Mouse (Mus musculus): ENCODE data around the gene Rpp25l. TPM values are rescaled to one million over a fixed set of nuclear protein-coding genes. Genes with fewer than 3 reads are reported as not detected.

The Rpp25l gene
- total RNA-seq (2021) = 10 to 100 TPM; 32.5 to 37.1 TPM
- long read RNA-seq, experiment 1, transcript Rpp25l-201 (2 exons, 856 nt) = major isoform, 12 of 19 reads
- long read RNA-seq, experiment 1, partial matches to known transcripts = 0 of 19 reads
- long read RNA-seq, experiment 1, other reads (novel, unspliced or antisense) = 7 of 19 reads
- long read RNA-seq, experiment 2, transcript Rpp25l-201 (2 exons, 856 nt) = major isoform, 14 of 17 reads
- long read RNA-seq, experiment 2, partial matches to known transcripts = 3 of 17 reads
- long read RNA-seq, experiment 2, other reads (novel, unspliced or antisense) = 0 of 17 reads

- peak; percentile 76 to 87 for DNase-seq (ENCODE audit: low spot score in 2 of 2)
These were observed at the start of gene Rpp25l for GRCm38 (mm10) chr4:41713197-41714067. TSS of gene Rpp25l (minus strand) at chr4:41713534.

- DNase-seq (ENCODE audit: low spot score in 2 of 2) = peak; percentile 48 to 66
These were observed 49.4 kb upstream of the Rpp25l start for GRCm38 (mm10) chr4:41762688-41763114.

- no peak for DNase-seq (ENCODE audit: low spot score in 2 of 2)
These were observed 48.9 kb upstream of the Rpp25l start for GRCm38 (mm10) chr4:41762099-41762687.

GRCm38 (mm10) chr4:41761680-41762079, 48.3 kb upstream of the Rpp25l start:
- no peak for DNase-seq (ENCODE audit: low spot score in 2 of 2)

GRCm38 (mm10) chr4:41760911-41761310, 47.6 kb upstream of the Rpp25l start:
- DNase-seq (ENCODE audit: low spot score in 2 of 2) = no peak

- DNase-seq (ENCODE audit: low spot score in 2 of 2) = peak; percentile 48 to 56
These were observed 47.0 kb upstream of the Rpp25l start for GRCm38 (mm10) chr4:41760288-41760721.

- no peak for DNase-seq (ENCODE audit: low spot score in 2 of 2)
These were observed 46.4 kb upstream of the Rpp25l start for GRCm38 (mm10) chr4:41759656-41760287.

- DNase-seq (ENCODE audit: low spot score in 2 of 2) = peak in 1 of 2 experiments; percentile 41
These were observed 45.9 kb upstream of the Rpp25l start for GRCm38 (mm10) chr4:41759206-41759605.

GRCm38 (mm10) chr4:41758701-41759100, 45.4 kb upstream of the Rpp25l start:
- no peak for DNase-seq (ENCODE audit: low spot score in 2 of 2)

- no peak for DNase-seq (ENCODE audit: low spot score in 2 of 2)
These were observed 44.7 kb upstream of the Rpp25l start for GRCm38 (mm10) chr4:41758021-41758420.

- DNase-seq (ENCODE audit: low spot score in 2 of 2) = no peak
These were observed 44.0 kb upstream of the Rpp25l start for GRCm38 (mm10) chr4:41757321-41757720.

GRCm38 (mm10) chr4:41756440-41756839, 43.1 kb upstream of the Rpp25l start:
- DNase-seq (ENCODE audit: low spot score in 2 of 2) = no peak

- DNase-seq (ENCODE audit: low spot score in 2 of 2) = peak; percentile 79 to 82
These were observed 42.3 kb upstream of the Rpp25l start, which contains the start of gene Sigmar1 for GRCm38 (mm10) chr4:41755338-41756305. TSS of gene Sigmar1 (minus strand) at chr4:41756157.

- no peak for DNase-seq (ENCODE audit: low spot score in 2 of 2)
These were observed 41.5 kb upstream of the Rpp25l start, which contains the start of gene Galt for GRCm38 (mm10) chr4:41754797-41755337. TSS of gene Galt (plus strand) at chr4:41755228.

- no peak for DNase-seq (ENCODE audit: low spot score in 2 of 2)
These were observed 31.7 kb upstream of the Rpp25l start for GRCm38 (mm10) chr4:41745021-41745420.

- DNase-seq (ENCODE audit: low spot score in 2 of 2) = no peak
These were observed 30.8 kb upstream of the Rpp25l start for GRCm38 (mm10) chr4:41744131-41744530.

GRCm38 (mm10) chr4:41741158-41741560, 27.8 kb upstream of the Rpp25l start:
- peak; percentile 89 to 95 for DNase-seq (ENCODE audit: low spot score in 2 of 2)

- DNase-seq (ENCODE audit: low spot score in 2 of 2) = peak; percentile 70 to 82
These were observed 27.2 kb upstream of the Rpp25l start for GRCm38 (mm10) chr4:41740380-41741157.

- no peak for DNase-seq (ENCODE audit: low spot score in 2 of 2)
These were observed 25.9 kb upstream of the Rpp25l start for GRCm38 (mm10) chr4:41739260-41739659.

All from left cerebral cortex, adult 18-20 months (tissue).